Mouse (Mus musculus) forebrain, postnatal 0 days (tissue): Measurements from ENCODE around the gene Nup210l. TPM values are rescaled to one million over a fixed set of nuclear protein-coding genes. Genes with fewer than 3 reads are reported as not detected.

ENCODE experiments used
- ATAC-seq: fragments of 200-750 bp; cut with Nextera tagmentation; 2 replicates; pipeline ENCODE4 v1.8.0; 2017; ENCODE audit warnings: mild to moderate bottlenecking, moderate library complexity
- DNase-seq: peaks from one replicate; pipeline ENCODE4 v3.0.0-alpha.2; 2015
- H3K27ac ChIP-seq: fragments of 300-500 bp; sonication (generic); 2 replicates; pipeline ENCODE4 v1.5.1; 2014; ENCODE audit warnings: low read depth, mild to moderate bottlenecking, antibody characterized with exemption, low read length, moderate library complexity, mixed read lengths
- H3K27me3 ChIP-seq: fragments of 300-500 bp; sonication (generic); 2 replicates; pipeline ENCODE4 v1.6.1; 2014; ENCODE audit warnings: mild to moderate bottlenecking, low read length, mixed read lengths; ENCODE audit not compliant: insufficient read depth
- H3K36me3 ChIP-seq: fragments of 300-500 bp; sonication (generic); 2 replicates; pipeline ENCODE4 v1.6.1; 2014; ENCODE audit warnings: mild to moderate bottlenecking, moderate library complexity; ENCODE audit not compliant: insufficient read depth
- H3K4me1 ChIP-seq: fragments of 300-500 bp; sonication (generic); 2 replicates; pipeline ENCODE4 v1.6.1; 2014; ENCODE audit warnings: antibody characterized with exemption; ENCODE audit not compliant: insufficient read depth
- H3K4me2 ChIP-seq: fragments of 300-500 bp; sonication (generic); 2 replicates; pipeline ENCODE4 v1.6.1; 2014; ENCODE audit warnings: low read depth, mild to moderate bottlenecking, moderate library complexity
- H3K4me3 ChIP-seq: fragments of 300-500 bp; sonication (generic); 2 replicates; pipeline ENCODE4 v1.5.1; 2014; ENCODE audit warnings: low read depth, low read length, mixed read lengths
- H3K9ac ChIP-seq: fragments of 300-500 bp; sonication (generic); 2 replicates; pipeline ENCODE4 v1.6.1; 2014; ENCODE audit warnings: mild to moderate bottlenecking
- H3K9me3 ChIP-seq: fragments of 300-500 bp; sonication (generic); 2 replicates; pipeline ENCODE4 v1.6.1; 2016; ENCODE audit warnings: low read length
- CTCF ChIP-seq: sonication (generic); IDR thresholded peaks from 2 replicates; pipeline ENCODE4 v1.5.1; 2016; ENCODE audit warnings: antibody characterized with exemption, control low read depth, low read depth
- WGBS: fragments of 180-500 bp; shearing (Covaris S2); extraction: QIAGEN DNeasy Blood & Tissue Kit; methylation state at CpG from one replicate; pipeline ENCODE4 v1.1.7; 2014; 5-methylcytosine and 5-hydroxymethylcytosine counted together
- polyA plus RNA-seq: library from polyadenylated mRNA; unstranded; fragments of >200 nt; fragmentation: Nextera tagmentation; extraction: Ambion mirVana; gene quantifications from 2 replicates; pipeline ENCODE4 v1.2.1, GENCODE M21; 2015
- total RNA-seq: library from RNA; depleted of rRNA; stranded (reverse); fragments of >200 nt; gene quantifications from 2 replicates; pipeline ENCODE4 v1.2.3, GENCODE M21; 2014

Gene Nup210l
- total and polyA plus RNA-seq, 2 experiments from 2014 or later: 0.10 to 0.38 TPM

DNA sequence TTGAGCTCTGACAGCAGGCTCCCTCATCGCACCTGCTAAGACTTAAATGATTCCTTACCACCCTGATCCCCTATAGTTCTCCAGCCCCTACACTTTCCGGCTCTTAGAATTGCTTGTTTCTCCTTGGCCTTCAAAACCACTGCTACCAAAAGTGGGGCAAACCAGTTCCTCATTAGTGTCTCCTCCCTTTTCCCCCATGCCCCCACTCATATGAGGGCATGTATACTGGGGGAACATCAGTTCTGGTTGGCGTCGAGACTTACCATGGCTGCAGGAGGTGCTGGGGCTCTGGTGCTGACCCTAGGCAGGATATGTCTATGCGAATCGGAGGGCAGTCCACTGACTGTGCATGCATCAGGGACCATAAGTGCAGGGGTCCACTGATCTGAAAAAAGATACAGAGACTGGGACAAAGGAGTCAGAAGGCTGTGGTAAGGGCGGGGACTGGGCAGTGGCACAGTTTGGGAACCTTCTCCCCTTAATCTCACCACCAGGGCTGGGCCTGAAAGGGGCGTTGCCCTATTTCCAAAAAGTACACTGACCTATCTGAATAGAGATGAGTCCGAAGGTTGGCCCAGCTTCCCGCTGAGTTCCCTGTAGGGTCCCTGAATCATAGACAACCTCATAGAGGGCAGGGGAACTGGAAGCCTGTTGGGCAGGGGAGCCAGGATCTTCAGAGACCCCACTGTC is 137.9 kb downstream of the Nup210l start:
- no peak overlapping the region for H3K4me3 ChIP-seq
- ATAC-seq (no peak), DNase-seq (no peak)
- 89% methylated on average over 10 of the region's 10 CpGs for WGBS
- H3K9ac ChIP-seq: no peak overlapping the region
- 0 out of 2 replicates have a peak, but pooled peaks cover 3% of the 10 kb centered on the region for H3K4me1 ChIP-seq
- no peaks in the 10 kb centered on the region for H3K27me3 ChIP-seq
- no peak overlapping the region for H3K27ac ChIP-seq
- H3K9me3 ChIP-seq: no peaks in the 10 kb centered on the region
- TF ChIP-seq CTCF: no peak
- H3K36me3 ChIP-seq: no peaks in the 10 kb centered on the region
- no peak overlapping the region for H3K4me2 ChIP-seq

DNA sequence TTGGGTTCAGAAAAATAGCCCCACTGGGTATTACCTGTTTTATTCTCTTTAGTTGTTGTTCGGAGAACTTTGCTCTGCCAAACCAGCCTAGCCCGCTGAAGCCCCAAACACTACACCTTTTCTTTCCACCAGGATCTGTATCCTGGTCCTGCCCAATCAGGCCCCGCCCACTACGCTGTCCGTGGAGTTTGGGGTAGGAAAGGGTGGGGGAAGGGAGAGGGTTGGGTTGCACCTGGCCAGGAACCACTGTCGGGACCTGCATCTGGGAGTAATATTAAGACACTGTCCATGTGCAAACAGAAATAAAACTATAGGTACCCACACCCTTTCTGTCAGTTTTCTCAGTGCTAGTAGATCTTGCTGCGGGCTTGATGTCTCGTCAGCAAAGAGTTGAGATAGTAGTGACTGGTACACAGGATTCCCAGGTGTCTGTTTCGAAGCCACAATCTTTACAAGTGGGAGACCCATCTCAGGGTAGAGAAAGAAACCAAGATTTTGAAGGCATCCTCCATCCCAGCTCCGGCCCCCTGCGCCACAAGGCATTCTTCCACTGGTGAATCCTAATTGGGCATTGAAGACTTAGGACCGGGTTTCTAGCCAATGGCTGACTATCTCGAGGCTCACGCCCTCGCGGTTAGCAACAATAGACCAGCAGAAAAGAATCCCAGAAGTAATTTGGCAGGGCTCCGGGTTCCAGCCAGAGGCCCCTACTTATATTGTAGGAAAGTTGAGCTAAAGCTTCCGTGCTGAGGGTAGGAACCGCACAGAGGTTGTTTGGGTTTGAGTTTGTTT is 139.2 kb downstream of the Nup210l start, which contains the start of gene Creb3l4:
Creb3l4 (minus strand) TSS at position 529 of the 792 bp plus-strand sequence.
- H3K36me3 ChIP-seq: no peaks in the 10 kb centered on the region
- H3K9ac ChIP-seq: no peak within 1 kb of the TSS
- no peaks in the 10 kb centered on the region for H3K9me3 ChIP-seq
- H3K4me1 ChIP-seq: peaks cover 3% of the 10 kb centered on the region; the same call in 1 of the 2 replicates
- DNase-seq (peak; percentile 72), ATAC-seq (peak; percentile 41; the same call in 1 of the 2 replicates)
- TF ChIP-seq CTCF: no peak
- WGBS: 2% methylated on average over 19 of the region's 19 CpGs
- H3K4me2 ChIP-seq: peak within 1 kb of the TSS; percentile 42
- no peak within 1 kb of the TSS for H3K27ac ChIP-seq
- H3K27me3 ChIP-seq: no peaks in the 10 kb centered on the region
- H3K4me3 ChIP-seq: peak within 1 kb of the TSS; percentile 28

DNA sequence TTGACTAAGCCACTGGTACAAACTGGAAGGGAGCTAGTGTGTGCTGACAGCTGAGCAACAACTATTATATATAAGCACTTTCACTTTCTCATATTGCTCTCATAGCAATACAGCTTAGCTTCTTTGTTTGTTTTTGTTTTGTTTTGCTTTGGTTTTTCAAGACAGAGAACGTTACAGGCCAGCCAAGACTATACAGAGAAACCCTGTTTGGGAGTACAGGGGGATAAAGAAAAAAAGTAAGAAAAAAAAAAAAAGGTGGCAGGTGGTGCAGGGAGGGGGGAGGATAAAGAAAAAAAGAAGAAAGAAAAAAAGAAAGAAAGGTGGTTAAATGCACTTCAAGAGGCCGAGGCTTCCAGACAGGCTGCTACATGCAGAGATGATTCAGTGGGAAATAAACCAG is 141.5 kb downstream of the Nup210l start:
- H3K4me3 ChIP-seq: no peak overlapping the region
- H3K9ac ChIP-seq: no peak overlapping the region
- ATAC-seq (no peak), DNase-seq (no peak)
- no peaks in the 10 kb centered on the region for H3K36me3 ChIP-seq
- no peak overlapping the region for H3K4me2 ChIP-seq
- peaks cover 9% of the 10 kb centered on the region; the same call in 1 of the 2 replicates for H3K4me1 ChIP-seq
- no peak for TF ChIP-seq CTCF
- no peaks in the 10 kb centered on the region for H3K27me3 ChIP-seq
- 52% methylated on average over 2 of the region's 2 CpGs for WGBS
- H3K9me3 ChIP-seq: no peaks in the 10 kb centered on the region
- H3K27ac ChIP-seq: no peak overlapping the region

DNA sequence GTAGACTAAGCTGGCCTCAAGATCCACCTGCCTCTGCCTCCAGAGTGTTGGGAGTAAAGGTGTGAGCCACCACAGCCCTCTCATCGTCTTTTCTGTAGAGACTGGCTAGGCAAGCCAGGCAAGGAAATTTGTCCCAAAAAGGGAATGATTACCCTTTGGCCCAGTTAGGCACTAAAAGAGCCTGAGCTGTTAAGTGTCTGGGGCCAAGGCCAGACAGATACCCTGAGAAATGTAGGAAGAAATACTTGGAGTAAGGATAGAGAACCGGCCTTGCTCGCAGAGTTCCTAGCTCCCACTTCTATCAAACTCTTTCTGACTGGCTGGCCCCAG is 143.7 kb downstream of the Nup210l start:
- TF ChIP-seq CTCF: 0 out of 2 replicates have a peak, but pooled peaks have one; percentile 5
- H3K27me3 ChIP-seq: no peaks in the 10 kb centered on the region
- peak overlapping the region; percentile 57 for H3K4me2 ChIP-seq
- ATAC-seq (no peak), DNase-seq (no peak)
- H3K4me1 ChIP-seq: peaks cover 9% of the 10 kb centered on the region; the same call in 1 of the 2 replicates
- H3K27ac ChIP-seq: peak overlapping the region; percentile 64
- H3K9me3 ChIP-seq: no peaks in the 10 kb centered on the region
- 0% methylated on average over 3 of the region's 3 CpGs for WGBS
- peak overlapping the region; percentile 72 for H3K9ac ChIP-seq
- H3K4me3 ChIP-seq: peak overlapping the region; percentile 66
- 0 out of 2 replicates have a peak, but pooled peaks cover 3% of the 10 kb centered on the region for H3K36me3 ChIP-seq

DNA sequence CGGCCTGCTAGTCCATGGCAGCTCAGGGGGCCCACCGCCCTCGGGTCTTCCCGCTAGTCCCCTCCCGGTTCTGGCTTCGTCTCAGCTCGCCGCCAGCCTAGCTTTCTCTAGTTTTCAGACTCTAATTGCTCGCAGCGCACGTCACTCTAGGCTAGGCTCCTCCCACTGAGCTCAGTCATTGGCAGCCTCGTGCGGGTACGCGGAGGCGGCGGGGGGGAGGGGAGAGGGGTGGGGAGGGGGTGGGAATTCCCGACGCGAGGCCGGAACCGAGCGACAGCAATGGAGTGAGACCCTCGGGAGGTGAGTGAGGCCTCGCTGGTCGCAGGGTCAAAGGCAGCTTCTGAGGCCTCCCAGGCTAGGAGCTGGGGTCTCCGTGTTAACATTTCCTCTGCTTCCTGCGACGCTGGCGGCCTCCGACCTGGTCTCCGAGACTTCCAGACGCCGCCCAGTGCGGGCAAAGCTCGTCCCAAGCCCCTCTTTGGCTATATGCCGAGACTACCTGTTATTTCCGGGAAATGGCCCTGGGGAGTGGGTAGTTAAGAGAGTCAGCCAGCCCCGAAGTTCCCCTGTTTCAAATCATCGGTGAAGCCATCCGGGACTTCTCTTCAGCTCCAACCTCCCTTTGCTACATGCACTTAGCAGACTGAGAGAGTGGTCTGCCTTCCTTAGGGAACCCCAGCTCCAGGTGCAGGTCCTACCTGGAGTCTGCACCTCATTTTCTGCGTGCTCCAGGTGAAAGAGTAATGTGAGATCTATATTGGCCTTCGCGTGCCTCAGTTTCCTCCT is 144.2 kb downstream of the Nup210l start, which contains the start of gene Slc39a1:
Slc39a1 (plus strand) TSS at position 213 of the 786 bp plus-strand sequence.
- WGBS: 1% methylated on average over 44 of the region's 44 CpGs
- ATAC-seq (peak; percentile 98), DNase-seq (peak; percentile 97)
- Histone ChIP-seq H3K4me2 (peak within 1 kb of the TSS; percentile 57), H3K4me1 (peaks cover 9% of the 10 kb centered on the region; the same call in 1 of the 2 replicates), H3K27ac (peak within 1 kb of the TSS; percentile 74), H3K9me3 (no peaks in the 10 kb centered on the region), H3K36me3 (0 out of 2 replicates have a peak, but pooled peaks cover 3% of the 10 kb centered on the region), H3K27me3 (no peaks in the 10 kb centered on the region), H3K4me3 (peak within 1 kb of the TSS; percentile 66), H3K9ac (peak within 1 kb of the TSS; percentile 72)
- no peak; the same call in 1 of the 2 replicates for TF ChIP-seq CTCF

DNA sequence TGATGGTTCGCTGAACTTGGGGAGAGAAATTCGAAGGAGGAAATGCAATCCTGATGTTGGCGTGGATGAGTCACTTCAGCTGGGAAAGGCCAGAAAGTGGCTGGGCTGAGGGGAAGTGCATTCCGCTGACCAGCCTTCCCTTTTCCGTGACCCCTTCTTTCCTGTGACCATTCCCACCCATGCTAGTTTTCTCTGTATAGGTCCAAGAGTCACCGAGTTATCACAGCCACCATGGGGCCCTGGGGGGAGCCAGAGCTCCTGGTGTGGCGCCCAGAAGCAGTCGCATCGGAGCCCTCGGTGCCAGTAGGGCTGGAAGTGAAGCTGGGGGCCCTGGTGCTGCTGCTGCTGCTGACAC is 144.8 kb downstream of the Nup210l start:
- 3% methylated on average over 10 of the region's 10 CpGs for WGBS
- DNase-seq: no peak
- Histone ChIP-seq H3K4me2 (peak overlapping the region; percentile 57), H3K4me3 (peak overlapping the region; percentile 66), H3K27me3 (no peaks in the 10 kb centered on the region), H3K27ac (0 out of 2 replicates have a peak overlapping the region, but pooled peaks have one; percentile 74), H3K36me3 (0 out of 2 replicates have a peak, but pooled peaks cover 3% of the 10 kb centered on the region), H3K9ac (peak overlapping the region; percentile 72), H3K4me1 (peaks cover 6% of the 10 kb centered on the region; the same call in 1 of the 2 replicates), H3K9me3 (no peaks in the 10 kb centered on the region)
- no peak for TF ChIP-seq CTCF
- no peak for ATAC-seq
